Mouse (Mus musculus) olfactory bulb, adult 2 months (tissue): Measurements from ENCODE around the gene Tmem43.

Source experiments
- CTCF ChIP-seq: fragments of 200-500 bp; IDR thresholded peaks from 2 replicates; pipeline ENCODE4 v1.5.1; 2012; ENCODE audit warnings: low read depth, mild to moderate bottlenecking, low read length, moderate library complexity; ENCODE audit not compliant: insufficient read depth
- POLR2A ChIP-seq: fragments of 200-500 bp; IDR thresholded peaks from 2 replicates; pipeline ENCODE4 v1.6.1; 2012; ENCODE audit warnings: mild to moderate bottlenecking, low read depth, low read length, moderate library complexity; ENCODE audit not compliant: insufficient read depth

- TF ChIP-seq CTCF, result no peak
- no peak for TF ChIP-seq POLR2A
These were observed 40.6 kb downstream of the Tmem43 start for GRCm38 (mm10) chr6:91514135-91514534.
